Mouse (Mus musculus): ENCODE measurements around the gene Faap20. TPM values are rescaled to one million over a fixed set of nuclear protein-coding genes. Genes with fewer than 3 reads are reported as not detected.
A peak's percentile ranks its signal among the peaks of the same experiment; 100 is the strongest.

Faap20 gene
- polyA plus RNA-seq, 1 experiment, result 40.4 TPM

GRCm38 (mm10) chr4:155220213-155221100 is 29.1 kb upstream of the Faap20 start:
- Histone ChIP-seq H3K27me3 (ENCODE audit: control insufficient read depth, insufficient read depth, insufficient read length) (no peaks in the 10 kb centered on the region), H3K4me2 (ENCODE audit: low read depth) (peak overlapping the region; percentile 95), H3K4me3 (peak overlapping the region; percentile 98), H3K36me3 (ENCODE audit: control insufficient read depth, insufficient read depth) (no peaks in the 10 kb centered on the region), H3K79me2 (ENCODE audit: control insufficient read depth, insufficient read depth) (peaks cover 67% of the 10 kb centered on the region), H3ac (ENCODE audit: control insufficient read depth, insufficient read length) (peak overlapping the region; percentile 78)
- TF ChIP-seq USF1 (IDR thresholded peaks at IDR 0.05; ENCODE audit: low read depth), result no peak
- no peak for TF ChIP-seq REST (IDR thresholded peaks at IDR 0.05; ENCODE audit: insufficient read depth, insufficient read length)
- no peak for TF ChIP-seq POLR2AphosphoS2 (IDR thresholded peaks at IDR 0.05; ENCODE audit: insufficient read length, low read depth)
- no peak for TF ChIP-seq MYOD1 (IDR thresholded peaks at IDR 0.05; ENCODE audit: control insufficient read depth in 1 of 3, insufficient read length in 2 of 3, low read depth in 2 of 3)
- TF ChIP-seq POLR2A (IDR thresholded peaks at IDR 0.05; ENCODE audit: insufficient read length, low read depth), result no peak
- TF ChIP-seq SRF (IDR thresholded peaks at IDR 0.05; ENCODE audit: control insufficient read depth, insufficient read length, low read depth), result no peak
- TF ChIP-seq CEBPB (IDR thresholded peaks at IDR 0.05; ENCODE audit: insufficient read depth, poor library complexity, severe bottlenecking), result no peak
- no peak for TF ChIP-seq MAX (IDR thresholded peaks at IDR 0.05; ENCODE audit: low read depth)
- TF ChIP-seq TCF12 (IDR thresholded peaks at IDR 0.05; ENCODE audit: insufficient read depth, poor library complexity, severe bottlenecking), result no peak
- TF ChIP-seq TCF3 (IDR thresholded peaks at IDR 0.05; ENCODE audit: insufficient read length, low read depth), result no peak
- no peak for TF ChIP-seq MYOG (IDR thresholded peaks at IDR 0.05; ENCODE audit: control insufficient read depth in 1 of 3, insufficient read depth in 1 of 3, insufficient read length in 2 of 3, low read depth in 2 of 3)
- TF ChIP-seq E2F4 (IDR thresholded peaks at IDR 0.05; ENCODE audit: insufficient read depth), result no peak

GRCm38 (mm10) chr4:155221106-155221505 is 28.5 kb upstream of the Faap20 start:
- Histone ChIP-seq H3K4me2 (ENCODE audit: low read depth) (peak overlapping the region; percentile 95), H3K36me3 (ENCODE audit: control insufficient read depth, insufficient read depth) (no peaks in the 10 kb centered on the region), H3ac (ENCODE audit: control insufficient read depth, insufficient read length) (peak overlapping the region; percentile 78), H3K4me3 (peak overlapping the region; percentile 98), H3K79me2 (ENCODE audit: control insufficient read depth, insufficient read depth) (peaks cover 61% of the 10 kb centered on the region), H3K27me3 (ENCODE audit: control insufficient read depth, insufficient read depth, insufficient read length) (no peaks in the 10 kb centered on the region)
- no peak for TF ChIP-seq POLR2A (IDR thresholded peaks at IDR 0.05; ENCODE audit: insufficient read length, low read depth)
- TF ChIP-seq CEBPB (IDR thresholded peaks at IDR 0.05; ENCODE audit: insufficient read depth, poor library complexity, severe bottlenecking), result no peak
- no peak for TF ChIP-seq MAX (IDR thresholded peaks at IDR 0.05; ENCODE audit: low read depth)
- TF ChIP-seq MYOG (IDR thresholded peaks at IDR 0.05; ENCODE audit: control insufficient read depth in 1 of 3, insufficient read depth in 1 of 3, insufficient read length in 2 of 3, low read depth in 2 of 3), result no peak
- no peak for TF ChIP-seq POLR2AphosphoS2 (IDR thresholded peaks at IDR 0.05; ENCODE audit: insufficient read length, low read depth)
- no peak for TF ChIP-seq E2F4 (IDR thresholded peaks at IDR 0.05; ENCODE audit: insufficient read depth)
- no peak for TF ChIP-seq TCF3 (IDR thresholded peaks at IDR 0.05; ENCODE audit: insufficient read length, low read depth)
- no peak for TF ChIP-seq SRF (IDR thresholded peaks at IDR 0.05; ENCODE audit: control insufficient read depth, insufficient read length, low read depth)
- TF ChIP-seq USF1 (IDR thresholded peaks at IDR 0.05; ENCODE audit: low read depth), result no peak
- no peak for TF ChIP-seq MYOD1 (IDR thresholded peaks at IDR 0.05; ENCODE audit: control insufficient read depth in 1 of 3, insufficient read length in 2 of 3, low read depth in 2 of 3)
- no peak for TF ChIP-seq REST (IDR thresholded peaks at IDR 0.05; ENCODE audit: insufficient read depth, insufficient read length)
- TF ChIP-seq TCF12 (IDR thresholded peaks at IDR 0.05; ENCODE audit: insufficient read depth, poor library complexity, severe bottlenecking), result no peak

- Histone ChIP-seq H3K4me3 (peak overlapping the region; percentile 98), H3K4me2 (ENCODE audit: low read depth) (peak overlapping the region; percentile 95), H3ac (ENCODE audit: control insufficient read depth, insufficient read length) (peak overlapping the region; percentile 78), H3K36me3 (ENCODE audit: control insufficient read depth, insufficient read depth) (no peaks in the 10 kb centered on the region), H3K79me2 (ENCODE audit: control insufficient read depth, insufficient read depth) (peaks cover 55% of the 10 kb centered on the region), H3K27me3 (ENCODE audit: control insufficient read depth, insufficient read depth, insufficient read length) (no peaks in the 10 kb centered on the region)
- TF ChIP-seq CEBPB (IDR thresholded peaks at IDR 0.05; ENCODE audit: insufficient read depth, poor library complexity, severe bottlenecking), result no peak
- peak; percentile 69 for TF ChIP-seq POLR2AphosphoS2 (IDR thresholded peaks at IDR 0.05; ENCODE audit: insufficient read length, low read depth)
- TF ChIP-seq MYOD1 (IDR thresholded peaks at IDR 0.05; ENCODE audit: control insufficient read depth in 1 of 3, insufficient read length in 2 of 3, low read depth in 2 of 3), result peak in 2 of 3 experiments; percentile 2 to 20
- TF ChIP-seq MYOG (IDR thresholded peaks at IDR 0.05; ENCODE audit: control insufficient read depth in 1 of 3, insufficient read depth in 1 of 3, insufficient read length in 2 of 3, low read depth in 2 of 3), result peak in 1 of 3 experiments; percentile 33
- TF ChIP-seq USF1 (IDR thresholded peaks at IDR 0.05; ENCODE audit: low read depth), result no peak
Observed at GRCm38 (mm10) chr4:155221599-155222551, 27.7 kb upstream of the Faap20 start.

- H3K79me2 ChIP-seq (ENCODE audit: control insufficient read depth, insufficient read depth), result peaks cover 49% of the 10 kb centered on the region
- peak within 1 kb of the TSS; percentile 78 for H3ac ChIP-seq (ENCODE audit: control insufficient read depth, insufficient read length)
- H3K4me2 ChIP-seq (ENCODE audit: low read depth), result peak within 1 kb of the TSS; percentile 95
- no peaks in the 10 kb centered on the region for H3K27me3 ChIP-seq (ENCODE audit: control insufficient read depth, insufficient read depth, insufficient read length)
- H3K36me3 ChIP-seq (ENCODE audit: control insufficient read depth, insufficient read depth), result no peaks in the 10 kb centered on the region
- H3K4me3 ChIP-seq, result peak within 1 kb of the TSS; percentile 98
- TF ChIP-seq REST (IDR thresholded peaks at IDR 0.05; ENCODE audit: insufficient read depth, insufficient read length) (no peak), MAX (IDR thresholded peaks at IDR 0.05; ENCODE audit: low read depth) (no peak), USF1 (IDR thresholded peaks at IDR 0.05; ENCODE audit: low read depth) (no peak), POLR2A (IDR thresholded peaks at IDR 0.05; ENCODE audit: insufficient read length, low read depth) (no peak), MYOD1 (IDR thresholded peaks at IDR 0.05; ENCODE audit: control insufficient read depth in 1 of 3, insufficient read length in 2 of 3, low read depth in 2 of 3) (no peak), TCF3 (IDR thresholded peaks at IDR 0.05; ENCODE audit: insufficient read length, low read depth) (no peak), TCF12 (IDR thresholded peaks at IDR 0.05; ENCODE audit: insufficient read depth, poor library complexity, severe bottlenecking) (no peak), POLR2AphosphoS2 (IDR thresholded peaks at IDR 0.05; ENCODE audit: insufficient read length, low read depth) (no peak), CEBPB (IDR thresholded peaks at IDR 0.05; ENCODE audit: insufficient read depth, poor library complexity, severe bottlenecking) (no peak), E2F4 (IDR thresholded peaks at IDR 0.05; ENCODE audit: insufficient read depth) (no peak), MYOG (IDR thresholded peaks at IDR 0.05; ENCODE audit: control insufficient read depth in 1 of 3, insufficient read depth in 1 of 3, insufficient read length in 2 of 3, low read depth in 2 of 3) (no peak), SRF (IDR thresholded peaks at IDR 0.05; ENCODE audit: control insufficient read depth, insufficient read length, low read depth) (no peak)
Observed at GRCm38 (mm10) chr4:155222552-155222840, 27.1 kb upstream of the Faap20 start, which contains the start of gene Ski. Gene Ski, minus strand, starts transcription at chr4:155222592.

All from myocyte (in vitro differentiated cells).